Mouse (Mus musculus) liver, embryonic 14 days (tissue): ENCODE measurements around the gene Gm9049. TPM values are rescaled to one million over a fixed set of nuclear protein-coding genes. Genes with fewer than 3 reads are reported as not detected.

Source experiments
- polyA plus RNA-seq: library from polyadenylated mRNA; depleted of rRNA; stranded (reverse); fragments of >200 nt; gene quantifications from 2 replicates; pipeline ENCODE4 v1.2.3, GENCODE M21; 2012; rRNA removed

Gene Gm9049
- 0.02 TPM in 1 of 2 replicates, not detected in the other for polyA plus RNA-seq

DNA sequence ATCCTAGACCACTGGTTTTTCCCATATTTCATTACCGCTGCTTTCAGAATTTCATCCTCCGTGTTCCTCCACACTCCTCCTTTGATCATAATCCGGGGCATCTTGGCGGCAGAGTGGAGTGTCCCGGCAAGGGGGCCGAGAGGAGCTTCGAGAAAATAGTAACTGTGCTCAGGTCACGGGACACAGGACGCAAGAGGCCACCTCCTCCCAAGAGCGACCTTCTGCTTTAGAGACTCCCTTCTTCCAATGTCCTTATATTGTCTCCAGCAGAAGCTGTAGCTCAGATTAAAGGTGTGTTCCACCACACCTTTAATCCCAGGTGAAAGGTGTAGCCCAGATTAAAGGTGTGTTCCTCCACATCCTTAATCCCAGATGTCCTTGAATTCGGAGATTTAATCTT, at the start of gene Gm9049:
Gene Gm9049 (minus strand): TSS at position 101 of the 400 bp plus-strand sequence.

DNA sequence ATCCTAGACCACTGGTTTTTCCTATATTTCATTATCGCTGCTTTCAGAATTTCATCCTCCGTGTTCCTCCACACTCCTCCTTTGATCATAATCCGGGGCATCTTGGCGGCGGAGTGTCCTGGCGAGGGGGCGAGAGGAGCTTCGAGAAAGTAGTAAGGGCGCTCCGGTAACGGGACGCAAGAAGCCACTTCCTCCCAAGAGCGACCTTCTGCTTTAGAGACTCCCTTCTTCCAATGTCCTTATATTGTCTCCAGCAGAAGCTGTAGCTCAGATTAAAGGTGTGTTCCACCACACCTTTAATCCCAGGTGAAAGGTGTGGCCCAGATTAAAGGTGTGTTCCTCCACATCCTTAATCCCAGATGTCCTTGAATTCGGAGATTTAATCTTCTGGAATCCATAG, 5.3 kb downstream of the Gm9049 start, which contains the start of gene Gm9048:
Gene Gm9048 (minus strand): TSS at position 101 of the 400 bp plus-strand sequence.

DNA sequence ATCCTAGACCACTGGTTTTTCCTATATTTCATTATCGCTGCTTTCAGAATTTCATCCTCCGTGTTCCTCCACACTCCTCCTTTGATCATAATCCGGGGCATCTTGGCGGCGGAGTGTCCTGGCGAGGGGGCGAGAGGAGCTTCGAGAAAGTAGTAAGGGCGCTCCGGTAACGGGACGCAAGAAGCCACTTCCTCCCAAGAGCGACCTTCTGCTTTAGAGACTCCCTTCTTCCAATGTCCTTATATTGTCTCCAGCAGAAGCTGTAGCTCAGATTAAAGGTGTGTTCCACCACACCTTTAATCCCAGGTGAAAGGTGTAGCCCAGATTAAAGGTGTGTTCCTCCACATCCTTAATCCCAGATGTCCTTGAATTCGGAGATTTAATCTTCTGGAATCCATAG, 10.8 kb downstream of the Gm9049 start, which contains the start of gene Gm9046:
Gene Gm9046 (minus strand): TSS at position 101 of the 400 bp plus-strand sequence.

DNA sequence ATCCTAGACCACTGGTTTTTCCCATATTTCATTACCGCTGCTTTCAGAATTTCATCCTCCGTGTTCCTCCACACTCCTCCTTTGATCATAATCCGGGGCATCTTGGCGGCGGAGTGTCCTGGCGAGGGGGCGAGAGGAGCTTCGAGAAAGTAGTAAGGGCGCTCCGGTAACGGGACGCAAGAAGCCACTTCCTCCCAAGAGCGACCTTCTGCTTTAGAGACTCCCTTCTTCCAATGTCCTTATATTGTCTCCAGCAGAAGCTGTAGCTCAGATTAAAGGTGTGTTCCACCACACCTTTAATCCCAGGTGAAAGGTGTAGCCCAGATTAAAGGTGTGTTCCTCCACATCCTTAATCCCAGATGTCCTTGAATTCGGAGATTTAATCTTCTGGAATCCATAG, 16.2 kb downstream of the Gm9049 start, which contains the start of gene Gm9045:
Gene Gm9045 (minus strand): TSS at position 101 of the 400 bp plus-strand sequence.

DNA sequence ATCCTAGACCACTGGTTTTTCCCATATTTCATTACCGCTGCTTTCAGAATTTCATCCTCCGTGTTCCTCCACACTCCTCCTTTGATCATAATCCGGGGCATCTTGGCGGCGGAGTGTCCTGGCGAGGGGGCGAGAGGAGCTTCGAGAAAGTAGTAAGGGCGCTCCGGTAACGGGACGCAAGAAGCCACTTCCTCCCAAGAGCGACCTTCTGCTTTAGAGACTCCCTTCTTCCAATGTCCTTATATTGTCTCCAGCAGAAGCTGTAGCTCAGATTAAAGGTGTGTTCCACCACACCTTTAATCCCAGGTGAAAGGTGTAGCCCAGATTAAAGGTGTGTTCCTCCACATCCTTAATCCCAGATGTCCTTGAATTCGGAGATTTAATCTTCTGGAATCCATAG, 21.6 kb downstream of the Gm9049 start, which contains the start of gene Gm9044:
Gene Gm9044 (minus strand): TSS at position 101 of the 400 bp plus-strand sequence.

DNA sequence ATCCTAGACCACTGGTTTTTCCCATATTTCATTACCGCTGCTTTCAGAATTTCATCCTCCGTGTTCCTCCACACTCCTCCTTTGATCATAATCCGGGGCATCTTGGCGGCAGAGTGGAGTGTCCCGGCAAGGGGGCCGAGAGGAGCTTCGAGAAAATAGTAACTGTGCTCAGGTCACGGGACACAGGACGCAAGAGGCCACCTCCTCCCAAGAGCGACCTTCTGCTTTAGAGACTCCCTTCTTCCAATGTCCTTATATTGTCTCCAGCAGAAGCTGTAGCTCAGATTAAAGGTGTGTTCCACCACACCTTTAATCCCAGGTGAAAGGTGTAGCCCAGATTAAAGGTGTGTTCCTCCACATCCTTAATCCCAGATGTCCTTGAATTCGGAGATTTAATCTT, 27.0 kb downstream of the Gm9049 start, which contains the start of gene Gm9040:
Gene Gm9040 (minus strand): TSS at position 101 of the 400 bp plus-strand sequence.

Other genes starting within 250 kb of the Gm9049 start
- 7.0 and 8.6 TPM in 2 replicates for gene Mdm1, start 212.3 kb downstream of the Gm9049 start, polyA plus RNA-seq
- not detected in 2 replicates for gene Il22, start 149.2 kb downstream of the Gm9049 start, polyA plus RNA-seq
- 0.01 TPM in 1 of 2 replicates, not detected in the other for gene Gm32717, start 113.3 kb downstream of the Gm9049 start, polyA plus RNA-seq
- gene Gm32802, start 95.4 kb downstream of the Gm9049 start, polyA plus RNA-seq = 0.01 TPM in 1 of 2 replicates, not detected in the other
- gene Iltifb, start 59.1 kb downstream of the Gm9049 start, polyA plus RNA-seq = not detected in 2 replicates
- not detected in 2 replicates for gene Gm9040, start 27.1 kb downstream of the Gm9049 start, polyA plus RNA-seq
- not detected in 2 replicates for gene Gm9044, start 21.7 kb downstream of the Gm9049 start, polyA plus RNA-seq
- 0.02 TPM in 1 of 2 replicates, not detected in the other for gene Gm9045, start 16.3 kb downstream of the Gm9049 start, polyA plus RNA-seq
- not detected in 2 replicates for gene Gm9046, start 10.8 kb downstream of the Gm9049 start, polyA plus RNA-seq
- gene Gm9048, start 5.4 kb downstream of the Gm9049 start, polyA plus RNA-seq = not detected in 2 replicates
- 0.02 TPM in 1 of 2 replicates, not detected in the other for gene Ifng, start 86.9 kb upstream of the Gm9049 start, polyA plus RNA-seq